Mouse (Mus musculus) lung, embryonic 14.5 days (tissue): ENCODE measurements around the gene Bhlha15. TPM values are rescaled to one million over a fixed set of nuclear protein-coding genes. Genes with fewer than 3 reads are reported as not detected.
A peak's percentile ranks its signal among the peaks of the same experiment; 100 is the strongest.

Source experiments
- ATAC-seq: fragments of 200-750 bp; cut with Nextera tagmentation; 2 replicates; pipeline ENCODE4 v1.8.0; 2017; ENCODE audit warnings: mild to moderate bottlenecking, moderate TSS enrichment, moderate library complexity; ENCODE audit not compliant: insufficient read depth
- DNase-seq: peaks from one replicate; pipeline ENCODE4 v3.0.0-alpha.2; 2015
- H3K27ac ChIP-seq: fragments of 300-500 bp; sonication (generic); 2 replicates; pipeline ENCODE4 v1.5.1; 2014; ENCODE audit warnings: low read depth, mild to moderate bottlenecking, moderate library complexity
- H3K27me3 ChIP-seq: fragments of 300-500 bp; sonication (generic); 2 replicates; pipeline ENCODE4 v1.6.1; 2014; ENCODE audit warnings: low read length, control low read depth; ENCODE audit not compliant: insufficient read depth
- H3K36me3 ChIP-seq: fragments of 300-500 bp; sonication (generic); 2 replicates; pipeline ENCODE4 v1.6.1; 2014; ENCODE audit warnings: control low read depth; ENCODE audit not compliant: insufficient read depth
- H3K4me1 ChIP-seq: fragments of 300-500 bp; sonication (generic); 2 replicates; pipeline ENCODE4 v1.6.1; 2014; ENCODE audit warnings: antibody characterized with exemption, control low read depth; ENCODE audit not compliant: insufficient read depth
- H3K4me2 ChIP-seq: fragments of 300-500 bp; sonication (generic); 2 replicates; pipeline ENCODE4 v1.6.1; 2014; ENCODE audit warnings: mild to moderate bottlenecking
- H3K4me3 ChIP-seq: fragments of 300-500 bp; sonication (generic); 2 replicates; pipeline ENCODE4 v1.5.1; 2014; ENCODE audit warnings: low read depth, low read length
- H3K9ac ChIP-seq: fragments of 300-500 bp; sonication (generic); 2 replicates; pipeline ENCODE4 v1.6.1; 2014
- H3K9me3 ChIP-seq: fragments of 300-500 bp; sonication (generic); 2 replicates; pipeline ENCODE4 v1.6.1; 2016; ENCODE audit warnings: low read depth, low read length, control low read depth
- CTCF ChIP-seq: IDR thresholded peaks from 2 replicates; pipeline ENCODE4 v1.5.1; 2016; ENCODE audit warnings: antibody characterized with exemption, low read depth
- WGBS: fragments of 180-500 bp; shearing (Covaris S2); extraction: QIAGEN DNeasy Blood & Tissue Kit; methylation state at CpG from one replicate; pipeline ENCODE4 v1.1.7; 2014; 5-methylcytosine and 5-hydroxymethylcytosine counted together
- polyA plus RNA-seq: library from polyadenylated mRNA; unstranded; fragments of >200 nt; fragmentation: Nextera tagmentation; extraction: Ambion mirVana; gene quantifications from 2 replicates; pipeline ENCODE4 v1.2.1, GENCODE M21; 2014

The Bhlha15 gene
- polyA plus RNA-seq, 1 experiment from 2014 or later = 0.18 TPM

GRCm38 (mm10) chr5:144181249-144181648 is 8.8 kb upstream of the Bhlha15 start:
- H3K4me3 ChIP-seq = no peak overlapping the region
- H3K4me2 ChIP-seq = no peak overlapping the region
- H3K4me1 ChIP-seq = peaks cover 5% of the 10 kb centered on the region; the same call in 1 of the 2 replicates
- H3K36me3 ChIP-seq = peaks cover 20% of the 10 kb centered on the region
- ATAC-seq (no peak), DNase-seq (no peak)
- H3K27ac ChIP-seq = no peak overlapping the region
- no peaks in the 10 kb centered on the region for H3K27me3 ChIP-seq
- no peak for TF ChIP-seq CTCF
- WGBS = 86% methylated on average over 7 of the region's 7 CpGs
- H3K9ac ChIP-seq = no peak overlapping the region
- no peaks in the 10 kb centered on the region for H3K9me3 ChIP-seq

- WGBS = 28% methylated on average over 20 of the region's 20 CpGs
These were observed 7.4 kb upstream of the Bhlha15 start for GRCm38 (mm10) chr5:144182542-144183247.

GRCm38 (mm10) chr5:144183248-144183559 is 6.9 kb upstream of the Bhlha15 start:
- Histone ChIP-seq H3K4me2 (no peak overlapping the region), H3K27me3 (no peaks in the 10 kb centered on the region), H3K27ac (no peak overlapping the region), H3K4me1 (peaks cover 5% of the 10 kb centered on the region; the same call in 1 of the 2 replicates), H3K36me3 (peaks cover 12% of the 10 kb centered on the region), H3K9me3 (no peaks in the 10 kb centered on the region), H3K9ac (no peak overlapping the region), H3K4me3 (no peak overlapping the region)
- WGBS = 21% methylated on average over 8 of the region's 8 CpGs
- peak; percentile 38; the same call in 1 of the 2 replicates for ATAC-seq
- no peak for TF ChIP-seq CTCF
- peak; percentile 17 for DNase-seq

More at GRCm38 (mm10) chr5:144182542-144183247, 7.4 kb upstream of the Bhlha15 start:
- H3K27ac ChIP-seq = peak overlapping the region; percentile 30; the same call in 1 of the 2 replicates
- no peak for TF ChIP-seq CTCF
- H3K36me3 ChIP-seq = peaks cover 12% of the 10 kb centered on the region
- H3K4me1 ChIP-seq = peaks cover 5% of the 10 kb centered on the region; the same call in 1 of the 2 replicates
- H3K4me2 ChIP-seq = no peak overlapping the region
- peak; percentile 27 for DNase-seq
- ATAC-seq = no peak
- no peaks in the 10 kb centered on the region for H3K27me3 ChIP-seq
- no peaks in the 10 kb centered on the region for H3K9me3 ChIP-seq
- no peak overlapping the region; the same call in 1 of the 2 replicates for H3K9ac ChIP-seq
- no peak overlapping the region for H3K4me3 ChIP-seq

GRCm38 (mm10) chr5:144183647-144184335 is 6.3 kb upstream of the Bhlha15 start:
- DNase-seq (peak; percentile 31), ATAC-seq (peak; percentile 21; the same call in 1 of the 2 replicates)
- H3K9ac ChIP-seq = no peak overlapping the region
- H3K4me2 ChIP-seq = no peak overlapping the region
- H3K36me3 ChIP-seq = peaks cover 12% of the 10 kb centered on the region
- WGBS = 58% methylated on average over 7 of the region's 7 CpGs
- no peak for TF ChIP-seq CTCF
- no peaks in the 10 kb centered on the region for H3K27me3 ChIP-seq
- H3K4me1 ChIP-seq = peaks cover 5% of the 10 kb centered on the region; the same call in 1 of the 2 replicates
- H3K27ac ChIP-seq = no peak overlapping the region
- H3K9me3 ChIP-seq = no peaks in the 10 kb centered on the region
- no peak overlapping the region for H3K4me3 ChIP-seq

- DNase-seq (no peak), ATAC-seq (no peak)
- 75% methylated on average over 21 of the region's 21 CpGs for WGBS
- Histone ChIP-seq H3K4me1 (peaks cover 5% of the 10 kb centered on the region; the same call in 1 of the 2 replicates), H3K36me3 (peaks cover 10% of the 10 kb centered on the region), H3K9ac (no peak overlapping the region), H3K4me3 (no peak overlapping the region), H3K27me3 (no peaks in the 10 kb centered on the region), H3K27ac (no peak overlapping the region), H3K9me3 (no peaks in the 10 kb centered on the region), H3K4me2 (no peak overlapping the region)
- TF ChIP-seq CTCF = no peak
These were observed 5.6 kb upstream of the Bhlha15 start for GRCm38 (mm10) chr5:144184350-144185045.

GRCm38 (mm10) chr5:144188422-144188821 is 1.7 kb upstream of the Bhlha15 start:
- no peak overlapping the region for H3K27ac ChIP-seq
- WGBS = 66% methylated on average over 6 of the region's 6 CpGs

GRCm38 (mm10) chr5:144189327-144189726 is 759 bp upstream of the Bhlha15 start:
- 66% methylated on average over 7 of the region's 7 CpGs for WGBS
- peaks cover 8% of the 10 kb centered on the region for H3K36me3 ChIP-seq
- no peaks in the 10 kb centered on the region for H3K9me3 ChIP-seq
- H3K4me3 ChIP-seq = no peak overlapping the region
- H3K4me1 ChIP-seq = no peaks in the 10 kb centered on the region
- no peak for DNase-seq
- ATAC-seq = no peak
- TF ChIP-seq CTCF = no peak
- no peaks in the 10 kb centered on the region for H3K27me3 ChIP-seq
- H3K27ac ChIP-seq = no peak overlapping the region
- H3K9ac ChIP-seq = no peak overlapping the region
- H3K4me2 ChIP-seq = no peak overlapping the region

More at GRCm38 (mm10) chr5:144188422-144188821, 1.7 kb upstream of the Bhlha15 start:
- no peak for TF ChIP-seq CTCF
- H3K4me3 ChIP-seq = no peak overlapping the region
- no peak for DNase-seq
- H3K4me1 ChIP-seq = no peaks in the 10 kb centered on the region
- no peak overlapping the region for H3K9ac ChIP-seq
- no peaks in the 10 kb centered on the region for H3K9me3 ChIP-seq
- no peak overlapping the region for H3K4me2 ChIP-seq
- no peak for ATAC-seq
- no peaks in the 10 kb centered on the region for H3K27me3 ChIP-seq
- peaks cover 8% of the 10 kb centered on the region for H3K36me3 ChIP-seq
